Mouse (Mus musculus) neural tube, embryonic 11.5 days (tissue): ENCODE data around the gene Pafah1b2. TPM values are rescaled to one million over a fixed set of nuclear protein-coding genes. Genes with fewer than 3 reads are reported as not detected.
A peak's percentile ranks its signal among the peaks of the same experiment; 100 is the strongest.

Experiments used
- ATAC-seq: fragments of 200-750 bp; cut with Nextera tagmentation; 2 replicates; pipeline ENCODE4 v1.8.0; 2017; ENCODE audit warnings: moderate number of reproducible peaks, mild to moderate bottlenecking, moderate TSS enrichment, moderate library complexity; ENCODE audit not compliant: insufficient read depth, low FRiP score, low TSS enrichment
- DNase-seq: peaks from one replicate; pipeline ENCODE4 v3.0.0-alpha.2; 2015; ENCODE audit warnings: low spot score
- H3K27ac ChIP-seq: fragments of 300-500 bp; sonication (generic); 2 replicates; pipeline ENCODE4 v1.5.1; 2014; ENCODE audit warnings: low read depth, mild to moderate bottlenecking, low read length
- H3K27me3 ChIP-seq: fragments of 300-500 bp; sonication (generic); 2 replicates; pipeline ENCODE4 v1.6.1; 2014; ENCODE audit warnings: mild to moderate bottlenecking, low read length, mixed read lengths; ENCODE audit not compliant: control insufficient read depth, insufficient read depth
- H3K36me3 ChIP-seq: fragments of 300-500 bp; sonication (generic); 2 replicates; pipeline ENCODE4 v1.6.1; 2014; ENCODE audit warnings: mild to moderate bottlenecking, low read length, moderate library complexity, mixed read lengths; ENCODE audit not compliant: control insufficient read depth, insufficient read depth
- H3K4me1 ChIP-seq: fragments of 300-500 bp; sonication (generic); 2 replicates; pipeline ENCODE4 v1.6.1; 2014; ENCODE audit warnings: low read length, mixed read lengths; ENCODE audit not compliant: control insufficient read depth, insufficient read depth
- H3K4me2 ChIP-seq: fragments of 300-500 bp; sonication (generic); 2 replicates; pipeline ENCODE4 v1.6.1; 2014; ENCODE audit warnings: low read depth, mild to moderate bottlenecking, moderate library complexity
- H3K4me3 ChIP-seq: fragments of 300-500 bp; sonication (generic); 2 replicates; pipeline ENCODE4 v1.5.1; 2014; ENCODE audit warnings: low read depth, low read length
- H3K9ac ChIP-seq: fragments of 300-500 bp; sonication (generic); 2 replicates; pipeline ENCODE4 v1.6.1; 2014; ENCODE audit warnings: mild to moderate bottlenecking, low read length
- H3K9me3 ChIP-seq: fragments of 300-500 bp; sonication (generic); 2 replicates; pipeline ENCODE4 v1.6.1; 2016; ENCODE audit warnings: low read length; ENCODE audit not compliant: control insufficient read depth
- WGBS: fragments of 180-500 bp; shearing (Covaris S2); extraction: QIAGEN DNeasy Blood & Tissue Kit; methylation state at CpG from one replicate; pipeline ENCODE4 v1.1.7; 2014; 5-methylcytosine and 5-hydroxymethylcytosine counted together
- polyA plus RNA-seq: library from polyadenylated mRNA; unstranded; fragments of >200 nt; fragmentation: Nextera tagmentation; extraction: Ambion mirVana; gene quantifications from 2 replicates; pipeline ENCODE4 v1.2.1, GENCODE M21; 2014

Pafah1b2 gene
- polyA plus RNA-seq, 1 experiment from 2014 or later, result 283 TPM

DNA sequence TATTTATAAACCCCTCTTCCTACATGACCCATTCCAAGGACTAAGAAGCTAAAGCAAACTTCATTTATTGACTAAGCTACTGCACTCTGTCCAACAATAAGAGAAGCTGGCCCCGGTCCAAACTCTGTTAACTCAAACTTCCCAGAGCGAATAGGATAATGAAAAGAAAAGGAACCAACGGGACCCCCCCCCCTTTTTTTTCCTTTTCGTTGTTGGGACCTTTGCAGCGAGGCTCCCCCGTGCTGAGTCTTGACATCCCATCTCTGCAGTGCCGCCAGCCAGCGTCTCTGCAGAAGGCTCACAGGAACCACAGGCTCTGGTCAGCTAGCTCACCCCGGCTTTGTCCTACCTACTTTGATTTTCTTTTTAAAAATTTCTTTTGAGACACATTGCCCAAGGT is 3.3 kb upstream of the Pafah1b2 start:
- Histone ChIP-seq H3K9me3 (no peaks in the 10 kb centered on the region), H3K4me1 (peaks cover 16% of the 10 kb centered on the region), H3K9ac (no peak overlapping the region), H3K27ac (no peak overlapping the region), H3K4me3 (no peak overlapping the region), H3K36me3 (no peaks in the 10 kb centered on the region), H3K27me3 (no peaks in the 10 kb centered on the region), H3K4me2 (no peak overlapping the region)
- no peak for ATAC-seq
- no peak for DNase-seq
- WGBS, result 63% methylated on average over 9 of the region's 9 CpGs

DNA sequence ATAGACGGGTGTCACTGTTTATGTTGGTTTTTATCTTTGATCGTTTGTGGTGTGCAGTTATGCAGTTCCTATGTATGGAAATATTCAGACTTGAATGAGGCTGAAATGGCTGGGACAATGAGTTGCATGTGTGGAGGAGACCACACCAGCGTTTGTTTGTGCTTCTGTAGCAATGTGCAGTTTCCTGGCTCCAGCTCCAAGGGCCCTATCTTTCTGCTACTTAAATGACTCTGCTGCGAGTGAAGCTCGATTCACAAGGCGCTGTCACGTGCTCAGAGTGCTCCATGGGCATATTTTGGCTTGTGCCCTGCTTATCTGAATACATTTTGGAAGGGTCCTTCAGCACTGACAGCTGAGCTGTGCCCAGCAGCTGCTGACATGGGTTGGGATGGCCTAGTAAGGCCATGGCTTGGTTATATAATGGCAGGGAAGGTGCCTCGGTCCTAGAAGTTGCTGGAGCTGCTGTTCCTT is 2.6 kb upstream of the Pafah1b2 start:
- Histone ChIP-seq H3K27me3 (no peaks in the 10 kb centered on the region), H3K4me3 (no peak overlapping the region), H3K4me2 (no peak overlapping the region), H3K27ac (no peak overlapping the region), H3K4me1 (peaks cover 16% of the 10 kb centered on the region), H3K9ac (no peak overlapping the region), H3K36me3 (no peaks in the 10 kb centered on the region), H3K9me3 (no peaks in the 10 kb centered on the region)
- no peak for ATAC-seq
- no peak for DNase-seq
- WGBS, result 55% methylated on average over 8 of the region's 8 CpGs

DNA sequence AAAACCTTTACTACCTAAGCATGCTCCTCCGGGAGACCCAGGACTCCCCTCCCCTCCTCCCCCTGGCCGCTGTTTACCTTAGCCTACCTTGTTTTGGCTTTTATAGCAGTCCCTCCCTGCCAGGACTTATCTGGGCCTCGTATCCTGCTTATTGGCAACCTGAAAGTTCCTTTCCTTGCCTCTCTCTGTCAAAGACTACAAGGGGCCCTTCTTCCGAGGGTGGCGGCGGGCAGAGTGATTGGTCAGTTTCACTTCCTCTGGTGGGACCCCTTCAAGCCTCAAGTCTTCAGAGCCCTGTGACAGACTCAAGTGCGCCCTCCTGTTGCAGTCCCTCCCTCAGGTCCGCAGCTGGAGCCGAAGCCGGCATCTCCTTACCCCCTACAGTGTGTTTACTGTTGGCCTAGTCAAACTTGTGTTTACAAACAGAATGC is 1.8 kb upstream of the Pafah1b2 start:
- Histone ChIP-seq H3K27ac (no peak overlapping the region), H3K9me3 (no peaks in the 10 kb centered on the region), H3K9ac (no peak overlapping the region), H3K36me3 (no peaks in the 10 kb centered on the region), H3K4me3 (peak overlapping the region; percentile 21), H3K4me2 (peak overlapping the region; percentile 72), H3K4me1 (peaks cover 16% of the 10 kb centered on the region), H3K27me3 (no peaks in the 10 kb centered on the region)
- DNase-seq (peak; percentile 52), ATAC-seq (no peak)
- WGBS, result 2% methylated on average over 10 of the region's 10 CpGs

DNA sequence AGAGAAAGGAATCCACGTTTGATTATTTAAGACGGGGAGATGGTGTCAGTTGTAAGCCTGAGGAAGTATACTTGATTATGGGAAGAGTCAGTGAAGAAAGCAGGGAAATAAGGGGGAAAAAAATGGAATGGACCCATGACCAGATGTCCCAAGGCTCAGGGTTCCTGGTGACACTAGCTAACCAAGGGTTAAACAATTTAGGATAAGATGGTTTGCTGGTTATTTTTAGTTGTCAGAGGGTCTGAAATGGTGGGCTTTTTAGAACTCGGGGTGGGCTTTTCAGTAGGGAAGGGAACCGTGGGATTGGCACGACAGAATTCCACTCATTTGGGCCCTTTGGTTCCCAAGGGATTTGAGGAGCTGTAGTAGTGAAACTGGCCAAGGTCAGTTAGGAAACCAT is 1.1 kb upstream of the Pafah1b2 start:
- Histone ChIP-seq H3K4me3 (peak overlapping the region; percentile 93), H3K27ac (no peak overlapping the region), H3K9me3 (no peaks in the 10 kb centered on the region), H3K27me3 (no peaks in the 10 kb centered on the region), H3K4me2 (peak overlapping the region; percentile 72), H3K9ac (peak overlapping the region; percentile 94), H3K4me1 (peaks cover 16% of the 10 kb centered on the region), H3K36me3 (no peaks in the 10 kb centered on the region)
- WGBS, result 2% methylated on average over 5 of the region's 5 CpGs
- no peak for DNase-seq
- no peak for ATAC-seq

DNA sequence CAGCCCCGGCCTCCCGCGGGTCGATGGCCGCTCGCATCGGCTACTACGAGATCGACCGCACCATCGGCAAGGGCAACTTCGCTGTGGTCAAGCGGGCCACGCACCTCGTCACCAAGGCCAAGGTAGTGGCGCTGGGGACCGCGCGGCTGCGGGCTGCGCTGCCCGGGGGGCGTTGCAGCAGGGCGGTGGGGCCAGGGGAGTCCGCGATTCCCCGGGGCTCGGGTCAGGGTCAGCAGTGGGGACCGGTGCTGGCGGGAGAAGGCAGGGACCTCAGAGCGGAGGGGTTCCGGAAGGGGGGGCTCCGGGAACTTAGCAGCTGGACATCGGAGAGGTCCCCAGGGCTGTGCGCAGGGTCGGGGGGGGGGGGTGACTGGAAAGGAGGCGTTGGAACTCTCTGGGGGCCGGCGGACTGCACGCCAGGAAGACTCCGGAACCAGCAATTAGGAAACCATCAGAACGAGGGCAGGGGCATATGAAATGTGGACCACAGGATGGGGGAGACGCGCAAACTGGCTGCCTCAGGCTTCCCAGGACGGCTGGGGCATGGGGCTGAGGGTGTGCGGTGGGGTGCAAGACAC is 608 bp upstream of the Pafah1b2 start:
- peak overlapping the region; percentile 72 for H3K4me2 ChIP-seq
- H3K27me3 ChIP-seq, result no peaks in the 10 kb centered on the region
- peak overlapping the region; percentile 85 for H3K27ac ChIP-seq
- peaks cover 16% of the 10 kb centered on the region for H3K4me1 ChIP-seq
- ATAC-seq (peak; percentile 53), DNase-seq (peak; percentile 53)
- no peaks in the 10 kb centered on the region for H3K36me3 ChIP-seq
- peak overlapping the region; percentile 94 for H3K9ac ChIP-seq
- under 1% methylated on average over 45 of the region's 46 CpGs for WGBS
- H3K4me3 ChIP-seq, result peak overlapping the region; percentile 93
- H3K9me3 ChIP-seq, result no peaks in the 10 kb centered on the region

DNA sequence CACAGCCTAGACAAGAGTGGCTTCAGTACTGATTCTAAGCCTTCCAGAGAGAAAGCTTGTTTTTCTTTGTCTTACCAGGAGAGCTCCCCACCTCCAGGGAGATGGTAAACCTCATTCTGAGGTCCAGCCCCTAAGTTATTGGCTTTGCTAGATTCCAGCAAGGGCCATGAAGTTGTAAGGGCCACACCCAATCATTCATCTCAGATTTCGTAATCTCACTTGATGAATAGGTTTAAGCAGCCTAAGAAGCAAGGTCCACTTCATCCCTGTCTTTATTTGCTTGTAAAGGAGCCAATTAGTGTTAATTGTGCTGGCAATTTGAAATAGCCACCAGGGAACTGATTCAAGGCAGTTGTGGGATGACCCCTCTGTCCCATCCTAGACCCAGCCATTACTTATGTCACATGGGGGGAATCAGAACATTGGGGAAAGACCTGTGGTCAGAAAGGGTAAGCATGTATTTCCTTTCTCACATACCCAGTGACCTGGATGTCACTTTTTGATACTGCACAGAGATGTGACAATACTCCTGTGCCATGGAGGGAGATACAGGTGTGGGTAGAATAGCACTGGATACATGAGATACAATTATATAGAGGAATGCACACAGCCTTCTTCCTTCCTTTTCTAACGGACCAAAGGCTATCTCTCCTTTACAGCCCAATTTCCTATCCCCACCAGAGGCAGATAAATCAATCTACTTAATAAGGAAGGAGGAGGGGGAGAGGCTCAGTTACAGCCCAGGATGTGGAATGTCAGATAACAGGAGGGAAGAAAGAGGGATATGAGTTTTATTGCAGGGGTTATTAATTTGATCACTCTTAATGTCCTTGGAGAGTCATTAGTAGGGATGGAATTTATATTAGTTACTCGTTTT is 1.2 kb downstream of the Pafah1b2 start:
- H3K4me1 ChIP-seq, result peaks cover 15% of the 10 kb centered on the region
- no peaks in the 10 kb centered on the region for H3K36me3 ChIP-seq
- peak overlapping the region; percentile 35; the same call in 1 of the 2 replicates for H3K4me2 ChIP-seq
- DNase-seq (no peak), ATAC-seq (no peak)
- H3K27me3 ChIP-seq, result no peaks in the 10 kb centered on the region
- WGBS, result 36% methylated on average over 3 of the region's 3 CpGs
- no peak overlapping the region for H3K27ac ChIP-seq
- no peaks in the 10 kb centered on the region for H3K9me3 ChIP-seq
- no peak overlapping the region for H3K4me3 ChIP-seq
- H3K9ac ChIP-seq, result no peak overlapping the region

DNA sequence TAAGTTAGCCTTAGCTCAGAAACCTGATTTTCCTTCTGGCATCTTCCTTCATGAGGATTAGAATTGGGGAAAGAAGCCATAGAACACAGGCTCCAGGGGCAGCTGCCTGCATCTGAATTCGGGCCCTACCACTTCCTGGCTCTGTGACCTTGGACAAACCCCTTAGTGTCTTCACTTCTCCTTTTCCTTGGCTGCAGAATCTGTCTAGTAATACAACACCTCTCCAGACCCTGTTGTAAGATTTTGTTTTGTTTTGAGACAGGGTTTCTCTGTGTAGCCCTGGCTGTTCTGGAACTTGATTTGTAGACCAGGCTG is 2.9 kb downstream of the Pafah1b2 start:
- Histone ChIP-seq H3K27me3 (no peaks in the 10 kb centered on the region), H3K27ac (no peak overlapping the region), H3K9me3 (no peaks in the 10 kb centered on the region), H3K4me2 (no peak overlapping the region), H3K4me1 (peaks cover 10% of the 10 kb centered on the region), H3K4me3 (no peak overlapping the region), H3K9ac (no peak overlapping the region), H3K36me3 (no peaks in the 10 kb centered on the region)
- WGBS, result 84% methylated on average over 1 of the region's 1 CpGs
- DNase-seq, result no peak
- ATAC-seq, result no peak

DNA sequence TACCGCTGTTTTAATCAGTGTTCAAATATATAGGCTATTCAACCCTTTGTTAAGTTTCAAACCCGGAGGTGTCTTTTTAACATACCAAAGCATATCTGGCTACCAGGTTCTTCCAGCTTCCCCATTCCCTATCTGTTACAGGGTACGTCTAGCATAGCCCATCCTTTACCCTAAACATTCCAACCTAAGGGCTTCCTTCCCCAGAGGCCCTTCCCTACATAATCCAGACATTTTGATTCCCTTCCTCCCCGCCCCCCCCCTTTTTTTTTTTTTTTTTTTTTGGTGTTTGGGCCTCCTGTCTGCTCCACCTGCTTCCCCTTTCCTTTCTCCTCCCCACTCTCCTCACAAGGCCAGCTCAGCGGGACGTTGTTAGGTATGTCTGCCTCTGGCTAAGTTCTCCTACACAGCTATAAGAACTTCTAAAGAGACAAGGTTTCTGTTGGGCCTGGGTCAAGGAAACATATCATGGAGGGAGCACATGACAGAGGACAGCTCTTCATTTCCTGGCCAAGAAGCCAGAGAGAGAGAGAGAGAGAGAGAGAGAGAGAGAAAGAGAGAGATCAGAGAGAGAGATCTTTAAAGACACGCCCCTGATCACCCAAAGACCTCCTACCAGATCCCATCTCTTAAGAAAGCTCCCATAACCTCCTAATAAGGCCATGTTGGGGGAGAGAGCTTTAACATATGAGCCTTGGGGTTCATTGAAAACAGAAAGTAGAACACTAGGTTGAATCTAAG is 3.4 kb downstream of the Pafah1b2 start:
- Histone ChIP-seq H3K27ac (no peak overlapping the region), H3K4me2 (no peak overlapping the region), H3K9ac (no peak overlapping the region), H3K4me1 (peaks cover 7% of the 10 kb centered on the region), H3K4me3 (no peak overlapping the region), H3K9me3 (no peaks in the 10 kb centered on the region), H3K27me3 (no peaks in the 10 kb centered on the region), H3K36me3 (no peaks in the 10 kb centered on the region)
- ATAC-seq (no peak), DNase-seq (no peak)
- 75% methylated on average over 7 of the region's 7 CpGs for WGBS
